Mouse (Mus musculus) myocyte (in vitro differentiated cells): ENCODE measurements at regions not wholly inside any gene's neighbourhood (a gene's known extent, or its start where the extent isn't known, plus 50 kb on each side); places are given as distances from the start of the nearest gene placed in this dataset.

ENCODE experiments used
- CEBPB ChIP-seq: IDR thresholded peaks from 2 replicates; pipeline ENCODE4 v1.6.1; 2011; ENCODE audit warnings: mild to moderate bottlenecking, moderate library complexity; ENCODE audit not compliant: poor library complexity, insufficient read depth, severe bottlenecking
- MYOG ChIP-seq, 3 experiments: IDR thresholded peaks; one replicate each; pipeline ENCODE4 v1.6.1; 2011; ENCODE audit warnings: control low read depth in 2 of 3, low read depth in 2 of 3, mild to moderate bottlenecking in 2 of 3; ENCODE audit not compliant: insufficient read length in 2 of 3, control insufficient read depth in 1 of 3, insufficient read depth in 1 of 3
- POLR2A ChIP-seq: IDR thresholded peaks from one replicate; pipeline ENCODE4 v1.6.1; 2011; ENCODE audit warnings: low read depth, mild to moderate bottlenecking, control low read depth, moderate library complexity; ENCODE audit not compliant: insufficient read length
- POLR2AphosphoS2 ChIP-seq: IDR thresholded peaks from one replicate; pipeline ENCODE4 v1.6.1; 2011; ENCODE audit warnings: low read depth, control low read depth; ENCODE audit not compliant: insufficient read length
- TCF12 ChIP-seq: IDR thresholded peaks from one replicate; pipeline ENCODE4 v1.6.1; 2011; ENCODE audit warnings: mild to moderate bottlenecking, control low read depth; ENCODE audit not compliant: poor library complexity, insufficient read depth, severe bottlenecking

- TF ChIP-seq TCF12 (no peak), POLR2A (no peak), POLR2AphosphoS2 (no peak), MYOG (IDR thresholded peaks at IDR 0.05; ENCODE audit: control insufficient read depth in 1 of 3, insufficient read depth in 1 of 3, insufficient read length in 2 of 3, low read depth in 2 of 3) (no peak), CEBPB (no peak)
These were observed 201.8 kb upstream of the Gm9833 start for GRCm38 (mm10) chr3:9886077-9886476.
